Mouse (Mus musculus) limb, embryonic 11.5 days (tissue): ENCODE data around the gene Crb1. TPM values are rescaled to one million over a fixed set of nuclear protein-coding genes. Genes with fewer than 3 reads are reported as not detected.

Source experiments
- ATAC-seq: fragments of 200-750 bp; cut with Nextera tagmentation; 2 replicates; pipeline ENCODE4 v1.8.0; 2017; ENCODE audit warnings: low read depth; ENCODE audit not compliant: insufficient number of reproducible peaks, low FRiP score, low TSS enrichment
- DNase-seq: peaks from one replicate; pipeline ENCODE4 v3.0.0-alpha.2; 2015; ENCODE audit warnings: low spot score
- H3K27ac ChIP-seq: fragments of 300-500 bp; sonication (generic); replicated peaks from 2 replicates; pipeline ENCODE4 v1.5.1; 2014; ENCODE audit warnings: low read depth, mild to moderate bottlenecking, low read length
- H3K27me3 ChIP-seq: fragments of 300-500 bp; sonication (generic); 2 replicates; pipeline ENCODE4 v1.6.1; 2014; ENCODE audit warnings: mild to moderate bottlenecking, low read length, mixed read lengths; ENCODE audit not compliant: control insufficient read depth, insufficient read depth
- H3K36me3 ChIP-seq: fragments of 300-500 bp; sonication (generic); 2 replicates; pipeline ENCODE4 v1.6.1; 2014; ENCODE audit warnings: mild to moderate bottlenecking, low read length, moderate library complexity, mixed read lengths; ENCODE audit not compliant: control insufficient read depth, insufficient read depth
- H3K4me1 ChIP-seq: fragments of 300-500 bp; sonication (generic); 2 replicates; pipeline ENCODE4 v1.6.1; 2014; ENCODE audit warnings: low read length, mixed read lengths; ENCODE audit not compliant: control insufficient read depth, insufficient read depth
- H3K4me2 ChIP-seq: fragments of 300-500 bp; sonication (generic); 2 replicates; pipeline ENCODE4 v1.6.1; 2014; ENCODE audit warnings: low read depth, mild to moderate bottlenecking, moderate library complexity; ENCODE audit not compliant: severe bottlenecking
- H3K4me3 ChIP-seq: fragments of 300-500 bp; sonication (generic); 2 replicates; pipeline ENCODE4 v1.5.1; 2014; ENCODE audit warnings: low read depth, low read length
- H3K9ac ChIP-seq: fragments of 300-500 bp; sonication (generic); 2 replicates; pipeline ENCODE4 v1.6.1; 2014; ENCODE audit warnings: mild to moderate bottlenecking, low read length
- H3K9me3 ChIP-seq: fragments of 300-500 bp; sonication (generic); 2 replicates; pipeline ENCODE4 v1.6.1; 2016; ENCODE audit warnings: low read length; ENCODE audit not compliant: control insufficient read depth
- WGBS: fragments of 180-500 bp; shearing (Covaris S2); extraction: QIAGEN DNeasy Blood & Tissue Kit; methylation state at CpG from one replicate; pipeline ENCODE4 v1.1.7; 2014; 5-methylcytosine and 5-hydroxymethylcytosine counted together
- polyA plus RNA-seq: library from polyadenylated mRNA; unstranded; fragments of >200 nt; fragmentation: Nextera tagmentation; extraction: Ambion mirVana; gene quantifications from 2 replicates; pipeline ENCODE4 v1.2.1, GENCODE M21; 2014

Gene Crb1
- polyA plus RNA-seq, 1 experiment from 2014 or later: 0.20 TPM

DNA sequence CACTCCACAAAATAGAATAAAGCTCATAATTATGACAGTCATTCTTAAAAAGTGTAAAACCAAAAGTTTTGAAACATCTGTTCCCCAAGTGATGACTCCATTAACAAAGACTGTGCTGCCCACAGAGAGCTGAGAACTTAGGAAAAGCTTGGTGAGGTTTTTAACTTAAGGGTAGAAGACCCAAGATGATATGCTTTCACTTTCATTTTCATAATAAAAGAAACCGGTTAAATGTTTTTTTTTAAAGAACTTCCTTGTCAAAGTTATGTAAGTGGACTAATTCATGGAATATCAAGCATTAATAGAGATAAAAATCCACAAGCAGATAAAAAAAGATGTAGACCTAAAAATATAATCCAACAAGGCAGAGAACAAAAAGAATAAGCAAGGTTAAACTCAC is 113.7 kb downstream of the Crb1 start:
- DNase-seq (no peak), ATAC-seq (no peak)
- H3K9me3 ChIP-seq: no peaks in the 10 kb centered on the region
- H3K27ac ChIP-seq: no peak overlapping the region
- H3K36me3 ChIP-seq: no peaks in the 10 kb centered on the region
- H3K4me3 ChIP-seq: no peak overlapping the region
- no peak overlapping the region for H3K4me2 ChIP-seq
- H3K9ac ChIP-seq: no peak overlapping the region
- no peaks in the 10 kb centered on the region for H3K27me3 ChIP-seq
- 73% methylated on average over 1 of the region's 1 CpGs for WGBS
- H3K4me1 ChIP-seq: no peaks in the 10 kb centered on the region

DNA sequence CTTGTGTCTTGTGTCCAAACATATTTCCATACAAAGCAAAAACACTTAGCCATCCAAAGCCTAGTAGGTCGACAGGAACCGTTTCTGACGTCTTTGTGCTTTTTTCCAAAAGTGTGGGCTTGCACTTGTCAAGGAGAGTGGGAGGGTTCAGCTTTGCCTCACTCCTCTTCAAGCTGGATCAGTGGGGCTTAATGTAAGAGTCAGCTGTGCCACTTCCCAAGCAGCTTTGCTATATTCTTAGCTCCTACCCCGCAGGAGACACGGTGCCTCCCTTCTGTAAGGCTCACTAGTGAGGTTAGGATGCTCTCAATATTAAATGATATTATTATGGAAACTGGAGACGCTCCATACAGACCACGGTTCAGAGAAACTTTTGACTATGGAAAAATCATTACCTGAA is 121.3 kb downstream of the Crb1 start:
- H3K9ac ChIP-seq: no peak overlapping the region
- no peaks in the 10 kb centered on the region for H3K4me1 ChIP-seq
- WGBS: 69% methylated on average over 7 of the region's 7 CpGs
- H3K4me2 ChIP-seq: no peak overlapping the region
- no peak for ATAC-seq
- no peaks in the 10 kb centered on the region for H3K27me3 ChIP-seq
- H3K27ac ChIP-seq: no peak overlapping the region
- DNase-seq: no peak
- H3K36me3 ChIP-seq: no peaks in the 10 kb centered on the region
- H3K4me3 ChIP-seq: no peak overlapping the region
- H3K9me3 ChIP-seq: no peaks in the 10 kb centered on the region

DNA sequence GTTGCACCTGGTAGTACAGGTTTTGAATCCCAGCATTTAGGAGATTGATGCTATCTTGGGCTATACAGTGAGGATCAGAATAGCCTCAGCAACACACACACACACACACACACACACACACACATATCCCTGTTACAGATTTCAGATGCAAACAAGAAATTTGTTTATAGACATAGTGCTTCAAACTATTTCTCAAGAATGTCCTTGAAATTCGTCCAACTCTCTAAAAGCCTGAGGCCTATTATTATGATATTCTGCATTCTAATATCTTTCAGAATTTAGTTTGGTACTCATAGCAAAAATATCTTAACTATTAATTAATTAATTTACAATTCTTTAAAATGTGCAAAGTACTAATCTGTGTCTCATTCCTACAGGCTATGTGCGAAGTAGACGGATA is 124.9 kb downstream of the Crb1 start:
- Histone ChIP-seq H3K9ac (no peak overlapping the region), H3K36me3 (no peaks in the 10 kb centered on the region), H3K4me2 (no peak overlapping the region), H3K4me3 (no peak overlapping the region), H3K27ac (no peak overlapping the region), H3K9me3 (no peaks in the 10 kb centered on the region), H3K27me3 (no peaks in the 10 kb centered on the region), H3K4me1 (0 out of 2 replicates have a peak, but pooled peaks cover 2% of the 10 kb centered on the region)
- DNase-seq: no peak
- no peak for ATAC-seq
- 93% methylated on average over 3 of the region's 3 CpGs for WGBS

GRCm38 (mm10) chr1:139249159-139249558 is 127.7 kb downstream of the Crb1 start:
- DNase-seq: no peak
- Histone ChIP-seq H3K27me3 (no peaks in the 10 kb centered on the region), H3K4me2 (no peak overlapping the region), H3K36me3 (no peaks in the 10 kb centered on the region), H3K27ac (no peak overlapping the region), H3K9me3 (no peaks in the 10 kb centered on the region), H3K4me1 (0 out of 2 replicates have a peak, but pooled peaks cover 4% of the 10 kb centered on the region), H3K9ac (no peak overlapping the region), H3K4me3 (no peak overlapping the region)
- ATAC-seq: no peak
- 88% methylated on average over 6 of the region's 6 CpGs for WGBS

GRCm38 (mm10) chr1:139246723-139247380 is 130.0 kb downstream of the Crb1 start:
- Histone ChIP-seq H3K27me3 (no peaks in the 10 kb centered on the region), H3K4me1 (0 out of 2 replicates have a peak, but pooled peaks cover 4% of the 10 kb centered on the region), H3K9ac (no peak overlapping the region), H3K27ac (no peak overlapping the region), H3K36me3 (no peaks in the 10 kb centered on the region), H3K4me2 (no peak overlapping the region), H3K9me3 (no peaks in the 10 kb centered on the region), H3K4me3 (no peak overlapping the region)
- DNase-seq: peak; percentile 25
- WGBS: 40% methylated on average over 12 of the region's 12 CpGs
- peak; percentile 72; the same call in 1 of the 2 replicates for ATAC-seq

DNA sequence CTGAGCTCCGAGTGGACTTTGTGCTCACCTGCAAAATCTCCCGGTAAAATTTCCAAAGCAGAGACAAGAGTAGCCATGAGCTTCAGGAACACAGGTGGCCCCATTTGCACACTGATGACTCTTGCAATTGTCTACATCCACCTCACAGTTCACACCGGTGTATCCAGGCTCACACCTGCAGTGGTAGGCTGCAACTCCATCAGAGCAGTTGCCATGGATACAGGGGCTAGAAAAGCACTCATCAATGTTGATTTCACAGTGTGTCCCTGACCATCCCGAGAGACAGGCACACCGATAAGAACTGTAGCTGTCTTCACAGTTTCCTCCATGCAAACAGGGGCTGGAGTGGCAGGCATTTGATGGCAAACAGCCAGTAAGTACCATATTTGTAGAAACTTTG is 140.1 kb downstream of the Crb1 start:
- no peak for ATAC-seq
- Histone ChIP-seq H3K36me3 (no peaks in the 10 kb centered on the region), H3K4me1 (no peaks in the 10 kb centered on the region), H3K27me3 (no peaks in the 10 kb centered on the region), H3K9me3 (no peaks in the 10 kb centered on the region), H3K4me2 (no peak overlapping the region), H3K9ac (no peak overlapping the region), H3K4me3 (no peak overlapping the region), H3K27ac (no peak overlapping the region)
- no peak for DNase-seq
- 70% methylated on average over 5 of the region's 5 CpGs for WGBS

DNA sequence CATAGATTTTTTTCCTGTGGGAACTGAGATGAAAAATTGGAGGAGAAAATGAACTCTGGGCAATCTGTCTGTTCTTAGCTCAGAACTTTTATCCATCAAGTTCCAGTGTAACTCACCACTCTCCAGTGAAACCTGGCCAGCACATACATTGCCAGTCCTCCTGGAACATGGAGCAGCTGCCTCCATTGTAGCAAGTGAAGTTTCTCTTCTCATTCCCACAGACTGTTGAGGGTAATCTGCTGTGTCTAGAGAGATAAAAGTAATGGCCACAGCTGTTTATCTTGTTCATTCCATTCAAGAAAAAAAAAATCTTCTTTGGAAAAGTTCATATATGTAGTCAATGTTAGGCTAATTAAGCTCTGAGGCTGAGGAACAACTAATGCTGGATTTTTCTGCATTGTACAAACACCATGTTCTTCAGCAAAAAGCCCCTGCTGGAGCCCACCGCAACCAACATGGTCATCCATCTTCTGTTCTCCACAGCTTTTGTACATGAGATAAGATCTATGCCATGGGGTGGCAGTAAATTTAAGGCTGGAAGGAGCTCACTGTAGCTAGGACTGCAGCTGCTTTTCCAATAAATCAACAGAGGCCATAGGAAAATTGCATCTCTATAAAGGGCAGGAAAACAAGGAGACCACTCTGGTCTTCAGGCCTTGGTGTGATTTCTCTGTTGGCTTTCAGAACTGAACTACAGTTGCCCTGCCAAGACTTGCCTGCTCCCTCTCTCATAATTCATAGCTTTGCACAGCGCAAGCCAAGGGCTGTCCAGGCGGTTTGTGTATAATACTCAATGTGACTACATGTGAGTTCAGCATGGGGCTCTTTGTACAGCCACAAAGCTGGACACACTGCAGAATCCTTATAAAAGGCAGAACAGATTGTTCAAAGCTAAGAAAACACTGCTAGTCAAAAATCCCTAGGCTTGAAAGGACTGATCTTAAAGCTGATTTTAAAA is 142.0 kb downstream of the Crb1 start:
- no peaks in the 10 kb centered on the region for H3K9me3 ChIP-seq
- H3K36me3 ChIP-seq: no peaks in the 10 kb centered on the region
- no peak overlapping the region for H3K27ac ChIP-seq
- no peak overlapping the region for H3K4me2 ChIP-seq
- no peak overlapping the region for H3K4me3 ChIP-seq
- DNase-seq: no peak
- no peak overlapping the region for H3K9ac ChIP-seq
- no peaks in the 10 kb centered on the region for H3K4me1 ChIP-seq
- H3K27me3 ChIP-seq: no peaks in the 10 kb centered on the region
- WGBS: 76% methylated on average over 3 of the region's 3 CpGs
- ATAC-seq: no peak

DNA sequence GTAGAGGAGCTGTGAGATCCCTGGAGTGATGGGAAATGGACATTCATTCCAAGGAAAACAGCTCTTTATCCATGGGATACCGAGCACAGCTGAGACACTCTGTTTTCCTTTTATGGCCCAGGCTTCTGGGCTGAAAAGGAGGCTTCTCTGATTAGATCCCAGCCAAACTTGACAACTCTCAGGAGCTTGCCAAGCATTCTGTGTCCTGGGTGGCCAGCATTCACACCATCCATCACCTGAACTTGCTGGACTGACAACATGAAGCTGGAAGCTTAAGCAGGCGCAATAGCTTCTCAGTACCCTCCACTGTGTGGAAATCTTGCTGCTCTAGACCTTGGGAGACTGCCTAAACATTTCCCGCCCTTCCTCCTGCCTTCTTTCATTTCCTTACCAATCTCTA is 144.3 kb downstream of the Crb1 start:
- Histone ChIP-seq H3K27ac (no peak overlapping the region), H3K9ac (no peak overlapping the region), H3K4me1 (no peaks in the 10 kb centered on the region), H3K9me3 (no peaks in the 10 kb centered on the region), H3K4me3 (no peak overlapping the region), H3K27me3 (no peaks in the 10 kb centered on the region), H3K4me2 (no peak overlapping the region), H3K36me3 (no peaks in the 10 kb centered on the region)
- DNase-seq (no peak), ATAC-seq (no peak)
- 50% methylated on average over 3 of the region's 3 CpGs for WGBS
